8 mouse cellular contexts compared by ENCODE assay signal in the genomic region with DNA sequence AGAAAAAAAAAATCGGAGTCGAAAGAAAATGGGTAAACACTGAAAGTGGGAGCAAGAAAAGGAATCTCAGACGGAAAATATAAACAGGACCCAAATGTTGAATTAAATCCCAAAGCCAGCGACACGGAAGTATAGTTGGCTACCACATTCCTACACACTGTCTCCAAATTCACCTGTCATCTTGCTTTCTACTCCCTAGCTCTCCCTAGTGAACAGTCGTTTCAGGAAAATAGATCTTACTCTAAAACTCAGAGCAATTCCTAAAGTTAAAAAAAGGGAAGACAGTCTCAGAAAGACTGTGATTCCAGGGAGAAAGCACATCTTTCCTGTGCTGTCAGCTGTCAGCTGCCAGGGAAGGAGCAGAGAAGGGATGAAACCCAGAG. TPM values are rescaled to one million over a fixed set of nuclear protein-coding genes. Genes with fewer than 3 reads are reported as not detected.
DNase-seq lines count a peak whose midpoint lies in the region; ATAC-seq and TF ChIP-seq lines count a peak whose summit lies in the region.

No protein-coding gene starts in this region.

- H3K27ac ChIP-seq in heart, embryonic 10.5 days = no peak overlapping the region
- no peak overlapping the region for H3K27ac ChIP-seq in hindbrain, embryonic 10.5 days
- H3K27ac ChIP-seq in liver, embryonic 13.5 days = no peak overlapping the region

- no peak overlapping the region for H3K9ac ChIP-seq in liver, embryonic 13.5 days

- H3K36me3 ChIP-seq in heart, embryonic 10.5 days = no peaks in the 10 kb centered on the region
- H3K36me3 ChIP-seq in E14TG2a.4 (ENCODE audit: insufficient read depth, low read length) = no peaks in the 10 kb centered on the region
- H3K36me3 ChIP-seq in hindbrain, embryonic 10.5 days = no peaks in the 10 kb centered on the region
- H3K36me3 ChIP-seq in liver, embryonic 13.5 days = no peaks in the 10 kb centered on the region

- WGBS in heart, embryonic 10.5 days = 50% methylated on average over 6 of the region's 6 CpGs
- WGBS in hindbrain, embryonic 10.5 days = 59% methylated on average over 6 of the region's 6 CpGs
- 49% methylated on average over 6 of the region's 6 CpGs for WGBS in liver, embryonic 13.5 days (ENCODE audit: insufficient replicate concordance)

- no peaks in the 10 kb centered on the region for H3K9me3 ChIP-seq in heart, embryonic 10.5 days
- H3K9me3 ChIP-seq in E14TG2a.4 (ENCODE audit: low read length) = no peaks in the 10 kb centered on the region
- no peaks in the 10 kb centered on the region for H3K9me3 ChIP-seq in hindbrain, embryonic 10.5 days
- no peaks in the 10 kb centered on the region; the same call in 1 of the 2 replicates for H3K9me3 ChIP-seq in liver, embryonic 13.5 days (replicated peaks)

- H3K4me2 ChIP-seq in liver, embryonic 13.5 days = peak overlapping the region; percentile 41

- ATAC-seq in liver, embryonic 13.5 days (ENCODE audit: low read depth) = no peak
- ATAC-seq in megakaryocyte-erythroid progenitor cell, adult 5-6 weeks (replicated peaks; ENCODE audit: low FRiP score, low TSS enrichment, poor library complexity, severe bottlenecking) = no peak

- H3K4me3 ChIP-seq in heart, embryonic 10.5 days = peak overlapping the region; percentile 66
- H3K4me3 ChIP-seq in E14TG2a.4 (replicated peaks; ENCODE audit: low read length) = peak overlapping the region; percentile 75
- H3K4me3 ChIP-seq in hindbrain, embryonic 10.5 days = peak overlapping the region; percentile 61
- 0 out of 2 replicates have a peak overlapping the region, but pooled peaks have one; percentile 23 for H3K4me3 ChIP-seq in liver, embryonic 13.5 days (replicated peaks)

- no peak for DNase-seq in heart, embryonic 10.5 days (ENCODE audit: low spot score)
- no peak for DNase-seq in heart, postnatal 4 days
- DNase-seq in hindbrain, embryonic 10.5 days (ENCODE audit: low spot score) = no peak
- DNase-seq in liver, embryonic 13.5 days = no peak
- no peak for DNase-seq in spleen, adult 12 weeks (ENCODE audit: low spot score)
- DNase-seq in ovary, postnatal 14 days (ENCODE audit: low spot score) = no peak

- peaks cover 11% of the 10 kb centered on the region for H3K27me3 ChIP-seq in heart, embryonic 10.5 days (ENCODE audit: insufficient read depth, poor library complexity, severe bottlenecking)
- H3K27me3 ChIP-seq in E14TG2a.4 (ENCODE audit: insufficient read depth, low read length) = peaks cover 17% of the 10 kb centered on the region
- peaks cover 12% of the 10 kb centered on the region; the same call in 1 of the 2 replicates for H3K27me3 ChIP-seq in hindbrain, embryonic 10.5 days (ENCODE audit: insufficient read depth, poor library complexity, severe bottlenecking)
- peaks cover 11% of the 10 kb centered on the region for H3K27me3 ChIP-seq in liver, embryonic 13.5 days

- H3K4me1 ChIP-seq in heart, embryonic 10.5 days = peaks cover 11% of the 10 kb centered on the region
- peaks cover 12% of the 10 kb centered on the region for H3K4me1 ChIP-seq in E14TG2a.4 (replicated peaks; ENCODE audit: low read depth, low read length)
- H3K4me1 ChIP-seq in hindbrain, embryonic 10.5 days (replicated peaks) = peaks cover 10% of the 10 kb centered on the region
- H3K4me1 ChIP-seq in liver, embryonic 13.5 days (replicated peaks) = no peaks in the 10 kb centered on the region

- no peak for TF ChIP-seq CTCF in E14TG2a.4 (conservative IDR thresholded peaks at IDR 0.05; ENCODE audit: low read length)

RNA-seq across cellular contexts. Expression of a gene that starts 0.3 kb away (rescaled TPM):
- polyA plus RNA-seq in heart, embryonic 10.5 days (2016; fragmentation: Nextera tagmentation; extraction: Ambion mirVana) = 0.18 and 0.19 TPM in 2 replicates
- not detected for total RNA-seq in heart, postnatal 4 days (2021)
- polyA plus RNA-seq in hindbrain, embryonic 10.5 days (2016; fragmentation: Nextera tagmentation; extraction: Ambion mirVana) = 0.20 and 1.1 TPM in 2 replicates
- polyA plus RNA-seq in liver, embryonic 13.5 days (2015; fragmentation: Nextera tagmentation; extraction: Ambion mirVana) = not detected in 2 replicates
- not detected in 2 replicates for total RNA-seq in megakaryocyte-erythroid progenitor cell, adult 5-6 weeks (2014; fragmentation: Nextera tagmentation)
- total RNA-seq in megakaryocyte-erythroid progenitor cell, adult 5-6 weeks (2017) = not detected in 2 replicates

Comparison
In these comparisons a context has a peak if more than half of its experiments do, and no peak if none do; other contexts are left out.
1. H3K4me3 ChIP-seq: peak in every context shown above with its lines; median percentile 75 in E14TG2a.4; 66 in heart, embryonic 10.5 days; 61 in hindbrain, embryonic 10.5 days; 23 in liver, embryonic 13.5 days.